Mouse (Mus musculus): ENCODE data around the gene Parp9. TPM values are rescaled to one million over a fixed set of nuclear protein-coding genes. Genes with fewer than 3 reads are reported as not detected.

The Parp9 gene
- polyA plus RNA-seq (2014; fragmentation: Illumina TruSeq; extraction: RNeasy Lipid Tissue Mini Kit (QIAGEN cat#74804); ENCODE audit: low read depth, low replicate concordance) = 22.2 TPM

GRCm38 (mm10) chr16:35938211-35939151 is at the start of gene Parp9, which contains the start of gene Dtx3l:
TSS of gene Parp9 (plus strand) at chr16:35938470.
TSS of gene Dtx3l (minus strand) at chr16:35939151.

GRCm38 (mm10) chr16:35978450-35978849 is 40.2 kb downstream of the Parp9 start, which contains the start of gene Kpna1:
TSS of gene Kpna1 (plus strand) at chr16:35978750.

Other genes with a start within 250 kb of the Parp9 start
- 20.4 TPM for gene Dirc2, start 169.1 kb upstream of the Parp9 start, polyA plus RNA-seq (2014; fragmentation: Illumina TruSeq; extraction: RNeasy Lipid Tissue Mini Kit (QIAGEN cat#74804); ENCODE audit: low read depth, low replicate concordance)
- 5.8 TPM for gene Hspbap1, start 168.1 kb upstream of the Parp9 start, polyA plus RNA-seq (2014; fragmentation: Illumina TruSeq; extraction: RNeasy Lipid Tissue Mini Kit (QIAGEN cat#74804); ENCODE audit: low read depth, low replicate concordance)
- 11.1 TPM for gene Parp14, start 66.9 kb upstream of the Parp9 start, polyA plus RNA-seq (2014; fragmentation: Illumina TruSeq; extraction: RNeasy Lipid Tissue Mini Kit (QIAGEN cat#74804); ENCODE audit: low read depth, low replicate concordance)
- gene Dtx3l, start 681 bp downstream of the Parp9 start, polyA plus RNA-seq (2014; fragmentation: Illumina TruSeq; extraction: RNeasy Lipid Tissue Mini Kit (QIAGEN cat#74804); ENCODE audit: low read depth, low replicate concordance) = 10.8 TPM
- gene Kpna1, start 40.3 kb downstream of the Parp9 start, polyA plus RNA-seq (2014; fragmentation: Illumina TruSeq; extraction: RNeasy Lipid Tissue Mini Kit (QIAGEN cat#74804); ENCODE audit: low read depth, low replicate concordance) = 72.4 TPM
- 8.0 TPM for gene Wdr5b, start 102.7 kb downstream of the Parp9 start, polyA plus RNA-seq (2014; fragmentation: Illumina TruSeq; extraction: RNeasy Lipid Tissue Mini Kit (QIAGEN cat#74804); ENCODE audit: low read depth, low replicate concordance)
- gene Fam162a, start 133.1 kb downstream of the Parp9 start, polyA plus RNA-seq (2014; fragmentation: Illumina TruSeq; extraction: RNeasy Lipid Tissue Mini Kit (QIAGEN cat#74804); ENCODE audit: low read depth, low replicate concordance) = 120 TPM
- 186 TPM for gene Ccdc58, start 133.2 kb downstream of the Parp9 start, polyA plus RNA-seq (2014; fragmentation: Illumina TruSeq; extraction: RNeasy Lipid Tissue Mini Kit (QIAGEN cat#74804); ENCODE audit: low read depth, low replicate concordance)
- gene Csta1, start 192.8 kb downstream of the Parp9 start, polyA plus RNA-seq (2014; fragmentation: Illumina TruSeq; extraction: RNeasy Lipid Tissue Mini Kit (QIAGEN cat#74804); ENCODE audit: low read depth, low replicate concordance) = not detected
- not detected for gene Stfa2l1, start 218.3 kb downstream of the Parp9 start, polyA plus RNA-seq (2014; fragmentation: Illumina TruSeq; extraction: RNeasy Lipid Tissue Mini Kit (QIAGEN cat#74804); ENCODE audit: low read depth, low replicate concordance)
- not detected for gene Gm5483, start 245.7 kb downstream of the Parp9 start, polyA plus RNA-seq (2014; fragmentation: Illumina TruSeq; extraction: RNeasy Lipid Tissue Mini Kit (QIAGEN cat#74804); ENCODE audit: low read depth, low replicate concordance)

Measured in kidney, adult 10 weeks (tissue).